Mouse (Mus musculus): ENCODE measurements around the gene Phb. TPM values are rescaled to one million over a fixed set of nuclear protein-coding genes. Genes with fewer than 3 reads are reported as not detected.

The Phb gene
- 100 to 1,000 TPM; 319 to 350 TPM for total RNA-seq (2021)
- long read RNA-seq, experiment 1, transcript Phb-204 (7 exons, 1,799 nt): major isoform, 225 of 268 reads
- long read RNA-seq, experiment 1, partial matches to known transcripts: 24 of 268 reads
- long read RNA-seq, experiment 1, other reads (novel, unspliced or antisense): 18 of 268 reads
- long read RNA-seq, experiment 2, transcript Phb-204 (7 exons, 1,799 nt): major isoform, 719 of 816 reads
- long read RNA-seq, experiment 2, partial matches to known transcripts: 51 of 816 reads
- long read RNA-seq, experiment 2, other reads (novel, unspliced or antisense): 41 of 816 reads

DNA sequence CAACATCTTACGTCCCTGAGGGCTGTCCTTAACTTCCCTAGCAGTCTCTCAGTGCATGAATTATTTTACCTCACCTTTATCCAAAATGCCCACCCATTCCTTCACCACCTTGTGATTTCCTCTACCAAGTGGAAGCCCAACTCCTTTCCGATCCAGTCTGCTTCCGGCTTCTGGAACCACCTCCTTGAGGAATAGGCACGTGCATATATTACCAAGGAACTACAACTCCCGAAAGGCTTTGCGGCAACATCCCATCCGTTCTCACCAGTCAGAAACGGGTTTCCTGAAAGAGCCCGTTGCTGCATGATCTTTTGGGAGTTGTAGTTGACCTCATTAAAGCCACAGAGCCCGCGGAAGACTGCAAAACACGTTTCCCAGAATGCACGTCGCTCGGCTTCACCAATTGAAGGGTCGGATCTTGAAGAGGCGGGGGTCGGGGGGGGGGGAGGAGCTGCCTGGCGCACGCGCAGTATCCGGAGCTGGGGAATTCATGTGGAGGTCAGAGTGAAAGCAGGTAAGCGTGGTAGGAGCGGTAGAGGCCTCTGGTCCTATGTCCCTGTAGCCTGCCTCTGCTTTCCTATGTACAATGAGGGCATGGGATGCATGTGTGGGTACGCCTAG is at the start of gene Phb:
Gene Phb, plus strand, starts transcription at position 429 of the 621 bp plus-strand sequence.
- DNase-seq (ENCODE audit: low spot score in 2 of 2): peak; percentile 72 to 76

DNA sequence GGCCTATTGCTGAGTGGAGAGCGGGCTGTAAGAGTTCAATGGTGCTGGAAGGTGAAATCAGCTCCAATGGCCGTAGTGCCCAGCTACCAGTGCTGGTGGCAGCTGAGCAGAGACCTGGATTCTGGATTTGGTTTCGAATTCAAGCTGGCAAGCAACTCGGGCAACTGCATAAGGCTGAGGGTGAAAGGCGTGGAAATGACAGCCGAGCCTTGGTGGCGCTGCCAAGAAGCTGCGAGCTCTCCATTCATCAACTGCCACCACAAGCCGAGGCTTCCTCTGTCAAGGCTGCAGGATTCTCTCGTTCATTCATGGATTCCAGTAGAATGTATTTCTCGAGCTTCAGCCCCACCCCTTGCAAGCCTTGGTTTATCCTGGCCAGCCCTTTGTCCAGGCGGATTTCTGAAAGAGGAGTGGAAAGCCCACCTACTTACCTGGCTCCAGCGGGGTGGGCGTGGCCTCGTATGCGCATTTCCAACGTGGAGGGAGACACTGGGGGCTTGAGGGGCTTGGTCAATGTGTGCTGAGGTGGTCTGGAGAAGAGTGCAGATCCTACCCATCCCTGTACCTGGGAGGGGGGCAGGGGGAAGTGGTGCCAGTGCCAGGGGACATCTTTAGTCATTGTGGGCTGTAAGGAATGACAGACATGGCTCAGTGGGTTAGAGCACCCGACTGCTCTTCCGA is 48.8 kb upstream of the Phb start:
- DNase-seq (ENCODE audit: low spot score in 2 of 2): peak in 1 of 2 experiments; percentile 29

DNA sequence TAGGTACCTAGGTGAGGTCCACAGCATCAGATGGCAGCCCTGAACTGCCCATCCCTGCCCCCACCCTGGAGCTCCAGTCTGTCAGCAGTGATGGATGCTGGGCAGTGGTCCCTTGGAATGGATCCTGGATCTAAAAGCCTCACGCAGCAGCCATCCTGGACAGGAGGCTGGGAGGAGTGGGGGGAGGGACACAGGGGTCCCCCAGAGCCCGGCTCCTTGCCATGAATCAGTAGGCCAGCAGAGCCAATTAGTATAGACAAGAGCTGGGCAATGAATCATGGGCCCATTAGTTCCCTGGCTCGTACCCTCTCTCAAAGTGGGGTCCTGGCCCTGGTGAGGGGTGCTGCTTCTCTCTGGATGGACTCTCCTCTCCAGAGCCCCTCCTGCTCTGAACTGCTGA is 47.7 kb upstream of the Phb start:
- no peak for DNase-seq (ENCODE audit: low spot score in 2 of 2)

GRCm38 (mm10) chr11:95619886-95620444 is 46.8 kb upstream of the Phb start:
- no peak for DNase-seq (ENCODE audit: low spot score in 2 of 2)

GRCm38 (mm10) chr11:95621010-95621409 is 45.7 kb upstream of the Phb start:
- no peak for DNase-seq (ENCODE audit: low spot score in 2 of 2)

DNA sequence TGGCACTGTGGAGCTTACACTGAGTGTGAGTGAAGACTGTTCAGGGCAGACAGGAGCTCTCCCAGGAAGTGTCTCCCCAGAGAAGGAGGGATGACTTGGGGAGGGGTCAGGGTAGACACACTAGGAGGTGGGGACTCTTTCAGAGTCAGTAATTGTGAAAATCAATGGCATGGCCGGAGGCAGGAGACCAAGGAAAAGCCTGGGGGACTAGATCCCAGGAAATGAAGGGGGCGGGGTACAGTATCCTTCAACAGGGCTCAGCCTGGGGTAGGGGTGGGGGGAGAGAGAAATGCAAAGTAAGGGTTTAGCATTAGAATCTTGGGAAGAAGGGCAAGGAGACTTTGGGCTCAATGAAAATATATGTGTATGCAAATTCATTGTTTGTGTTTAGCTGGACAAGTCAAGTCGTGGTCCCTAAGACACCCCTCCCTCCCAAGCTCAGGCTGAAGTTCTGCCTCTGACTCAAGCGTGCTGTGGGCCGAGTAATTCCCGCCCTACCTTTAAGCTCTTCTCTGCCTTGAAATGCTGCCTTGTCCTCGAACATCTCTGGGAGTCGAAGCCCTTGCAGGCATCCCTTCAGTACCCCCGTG is 45.1 kb upstream of the Phb start:
- no peak for DNase-seq (ENCODE audit: low spot score in 2 of 2)

- no peak for DNase-seq (ENCODE audit: low spot score in 2 of 2)
Measured at GRCm38 (mm10) chr11:95622426-95622825, 44.3 kb upstream of the Phb start.

GRCm38 (mm10) chr11:95630558-95630957 is 36.2 kb upstream of the Phb start:
- no peak for DNase-seq (ENCODE audit: low spot score in 2 of 2)

GRCm38 (mm10) chr11:95631301-95631700 is 35.5 kb upstream of the Phb start:
- no peak for DNase-seq (ENCODE audit: low spot score in 2 of 2)

DNA sequence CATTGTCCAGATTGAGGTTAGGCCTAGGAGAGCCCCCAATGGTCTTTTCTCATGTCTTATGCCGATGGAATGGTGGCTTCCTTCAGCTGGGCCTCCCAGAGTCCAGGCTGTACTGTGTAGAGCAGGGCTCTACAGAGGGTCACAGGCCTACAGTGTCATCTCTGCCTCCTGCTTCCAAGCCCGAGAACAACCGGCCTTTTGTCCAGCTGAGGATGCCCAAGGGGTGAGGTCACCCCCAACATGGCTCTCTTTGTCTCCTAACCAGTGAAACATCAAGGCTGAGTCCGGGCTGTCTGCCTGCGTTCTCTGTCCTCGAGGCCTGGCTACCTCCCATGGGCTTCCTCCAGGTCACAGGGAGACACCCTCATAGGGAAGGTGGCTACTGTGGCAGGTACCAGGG is 34.3 kb upstream of the Phb start:
- no peak for DNase-seq (ENCODE audit: low spot score in 2 of 2)

DNA sequence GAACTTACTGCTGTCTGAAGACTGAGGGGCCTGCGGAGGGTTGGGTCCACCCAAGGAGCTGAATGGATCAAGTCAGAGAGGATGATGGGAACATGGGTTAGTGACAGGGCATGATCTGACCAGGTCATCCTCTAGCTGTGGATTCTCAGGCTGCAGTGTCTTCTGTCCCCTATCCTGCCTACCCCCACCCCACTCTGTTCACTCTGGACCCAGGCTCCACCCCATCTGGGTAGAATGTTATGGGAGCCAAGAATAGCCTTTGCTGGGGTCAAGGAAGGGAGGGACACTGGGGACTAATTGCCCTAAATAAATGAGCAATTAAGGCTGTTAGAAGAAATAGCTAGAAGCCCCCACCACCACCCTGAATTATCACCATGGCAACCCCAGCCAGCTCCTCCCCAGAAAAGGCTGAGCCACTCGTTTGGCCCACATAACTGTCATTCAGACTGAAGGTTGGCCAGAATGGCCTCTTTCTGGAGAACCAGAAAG is 33.2 kb upstream of the Phb start:
- no peak for DNase-seq (ENCODE audit: low spot score in 2 of 2)

DNA sequence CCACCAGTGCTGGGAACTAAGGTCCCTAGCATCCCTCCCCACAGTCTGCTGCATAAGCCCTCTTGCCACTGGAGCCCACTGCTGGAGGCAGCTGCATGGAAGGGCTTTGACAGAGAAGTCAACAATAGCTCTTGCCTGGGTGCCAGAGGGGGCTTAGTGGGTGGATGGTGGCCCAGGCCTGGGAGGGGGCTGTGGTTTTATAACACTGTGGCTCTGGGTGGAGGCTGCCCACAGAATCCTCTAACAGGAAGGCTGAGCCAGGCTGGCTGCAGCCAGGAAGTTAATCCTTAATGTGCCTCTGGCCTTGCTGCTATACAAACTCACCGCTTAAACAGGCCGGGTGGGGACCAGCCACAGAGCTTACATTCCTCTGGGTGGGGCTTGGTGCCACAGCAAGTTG is 31.7 kb upstream of the Phb start:
- DNase-seq (ENCODE audit: low spot score in 2 of 2): no peak

- no peak for DNase-seq (ENCODE audit: low spot score in 2 of 2)
Measured at GRCm38 (mm10) chr11:95640751-95641150, 26.0 kb upstream of the Phb start.

DNA sequence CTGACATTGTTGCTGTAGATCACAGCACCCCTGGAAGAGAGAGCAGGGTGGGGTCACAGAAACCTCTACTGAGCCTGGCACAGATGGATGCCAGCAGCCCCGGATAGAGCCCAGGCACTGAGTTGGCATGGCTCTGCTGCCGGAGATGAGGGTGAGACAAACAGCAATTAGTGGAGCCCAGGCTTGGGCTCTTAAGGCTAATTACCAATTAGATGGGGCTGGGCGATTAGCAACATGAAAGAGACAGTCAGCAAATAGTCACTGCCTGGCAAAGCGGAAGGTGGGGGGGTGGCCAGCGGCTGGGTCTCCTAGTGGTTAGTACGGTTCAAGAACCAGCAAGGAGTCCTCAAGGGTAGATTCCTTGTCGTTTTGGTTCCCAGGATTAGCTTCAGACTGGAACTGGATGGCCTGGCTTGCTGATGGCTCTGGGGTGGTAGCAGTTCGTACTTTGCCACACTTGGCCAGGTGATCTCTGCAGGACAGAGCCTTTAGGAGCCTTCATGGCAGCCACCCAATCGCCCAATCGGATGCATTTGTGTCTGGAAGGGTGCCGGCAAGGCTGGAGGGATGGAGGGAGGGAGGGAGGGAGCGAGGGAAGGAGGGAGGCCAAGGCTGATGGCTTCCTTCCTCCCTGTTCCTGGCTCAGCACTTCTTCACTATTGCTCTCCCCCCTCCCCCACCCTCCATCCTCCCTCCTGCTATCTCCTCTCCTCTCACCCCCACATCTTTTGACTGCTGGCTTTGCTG is 24.1 kb upstream of the Phb start:
- DNase-seq (ENCODE audit: low spot score in 2 of 2): no peak

DNA sequence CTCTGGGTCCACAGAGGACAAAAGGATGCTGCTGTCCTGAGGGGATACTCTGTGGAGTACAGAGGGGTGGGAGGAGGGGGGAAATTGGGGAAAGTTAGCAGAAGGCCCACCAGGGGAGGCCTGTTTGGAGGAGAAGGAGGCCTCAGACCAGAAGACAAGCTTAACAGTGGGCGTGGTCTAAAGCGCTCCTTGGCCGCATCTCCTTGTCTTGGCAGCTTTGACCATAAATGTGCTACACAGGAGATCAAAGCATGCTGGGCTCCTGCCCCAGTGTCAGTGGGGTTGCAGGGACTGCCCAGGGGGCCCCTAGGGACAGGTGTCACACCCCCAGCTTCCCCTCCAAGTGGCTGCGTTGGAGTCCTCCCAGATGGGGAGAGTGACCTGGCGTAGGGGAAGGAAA is 22.9 kb upstream of the Phb start:
- no peak for DNase-seq (ENCODE audit: low spot score in 2 of 2)

- DNase-seq (ENCODE audit: low spot score in 2 of 2): no peak
Measured at GRCm38 (mm10) chr11:95644381-95644780, 22.4 kb upstream of the Phb start.

DNA sequence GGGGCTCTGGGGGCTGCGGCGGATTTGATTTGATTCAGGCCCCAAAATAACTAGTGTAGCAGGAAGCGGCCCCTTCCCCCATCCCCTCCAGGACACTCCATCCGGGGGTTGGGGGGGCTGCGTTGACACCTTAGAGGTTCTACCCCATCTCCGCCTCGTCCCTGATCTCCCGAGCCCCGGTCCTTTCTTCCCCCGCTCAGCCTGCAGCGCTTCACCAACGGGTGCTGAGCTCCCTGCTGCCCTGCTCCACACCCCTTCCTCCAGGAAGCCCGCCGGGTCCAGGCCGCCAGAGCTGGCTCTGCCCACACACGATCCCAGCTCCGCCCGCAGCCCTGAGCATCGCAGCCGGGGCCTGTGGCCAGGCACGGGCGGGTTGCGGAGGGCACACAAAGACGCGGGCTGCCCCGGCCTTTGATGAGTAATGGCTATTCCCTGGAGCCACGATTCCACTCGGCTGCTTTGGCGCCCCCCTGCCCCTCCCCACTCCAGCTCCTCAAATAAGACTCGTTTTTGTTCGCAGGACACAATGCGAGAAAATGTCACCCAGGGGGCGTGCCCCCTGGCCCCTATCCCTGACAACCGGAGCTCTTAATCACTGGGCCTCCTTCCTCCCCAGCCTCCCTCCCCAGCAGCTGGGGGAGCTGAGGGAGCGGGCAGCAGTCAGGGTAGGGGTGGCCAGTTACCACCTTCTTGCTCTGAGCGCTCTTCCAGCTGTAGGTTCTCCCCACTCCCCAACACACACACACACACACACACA is 21.2 kb upstream of the Phb start:
- DNase-seq (ENCODE audit: low spot score in 2 of 2): no peak

GRCm38 (mm10) chr11:95646154-95646490 is 20.6 kb upstream of the Phb start:
- DNase-seq (ENCODE audit: low spot score in 2 of 2): no peak

- no peak for DNase-seq (ENCODE audit: low spot score in 2 of 2)
Measured at GRCm38 (mm10) chr11:95647791-95648190, 19.0 kb upstream of the Phb start.

- DNase-seq (ENCODE audit: low spot score in 2 of 2): peak; percentile 73 to 75
Measured at GRCm38 (mm10) chr11:95648827-95649226, 17.9 kb upstream of the Phb start.

Measured in adrenal gland, adult 18-20 months (tissue).